Mouse (Mus musculus) neural tube, embryonic 14.5 days (tissue): ENCODE measurements around the gene Fosl1. TPM values are rescaled to one million over a fixed set of nuclear protein-coding genes. Genes with fewer than 3 reads are reported as not detected.

ENCODE experiments used
- ATAC-seq: fragments of 200-750 bp; cut with Nextera tagmentation; 2 replicates; pipeline ENCODE4 v1.8.0; 2017; ENCODE audit warnings: low read depth, mild to moderate bottlenecking, moderate TSS enrichment, moderate library complexity
- H3K27ac ChIP-seq: fragments of 300-500 bp; sonication (generic); 2 replicates; pipeline ENCODE4 v1.5.1; 2014; ENCODE audit warnings: low read depth, mild to moderate bottlenecking, control low read depth, low read length, moderate library complexity, mixed read lengths
- H3K27me3 ChIP-seq: fragments of 300-500 bp; sonication (generic); 2 replicates; pipeline ENCODE4 v1.6.1; 2014; ENCODE audit warnings: low read length; ENCODE audit not compliant: control insufficient read depth, insufficient read depth
- H3K36me3 ChIP-seq: fragments of 300-500 bp; sonication (generic); 2 replicates; pipeline ENCODE4 v1.6.1; 2014; ENCODE audit warnings: low read length, mixed read lengths; ENCODE audit not compliant: control insufficient read depth, insufficient read depth
- H3K4me1 ChIP-seq: fragments of 300-500 bp; sonication (generic); 2 replicates; pipeline ENCODE4 v1.6.1; 2014; ENCODE audit warnings: low read length; ENCODE audit not compliant: control insufficient read depth, insufficient read depth
- H3K4me2 ChIP-seq: fragments of 300-500 bp; sonication (generic); 2 replicates; pipeline ENCODE4 v1.6.1; 2014; ENCODE audit warnings: mild to moderate bottlenecking, low read depth, low read length, control low read depth
- H3K4me3 ChIP-seq: fragments of 300-500 bp; sonication (generic); 2 replicates; pipeline ENCODE4 v1.5.1; 2014; ENCODE audit warnings: low read depth, low read length, control low read depth, mixed read lengths
- H3K9ac ChIP-seq: fragments of 300-500 bp; sonication (generic); replicated peaks from 2 replicates; pipeline ENCODE4 v1.6.1; 2014; ENCODE audit warnings: low read depth, mild to moderate bottlenecking, control low read depth, low read length, mixed read lengths
- H3K9me3 ChIP-seq: fragments of 300-500 bp; sonication (generic); 2 replicates; pipeline ENCODE4 v1.6.1; 2016; ENCODE audit warnings: low read length; ENCODE audit not compliant: control insufficient read depth
- WGBS: fragments of 180-500 bp; shearing (Covaris S2); extraction: QIAGEN DNeasy Blood & Tissue Kit; methylation state at CpG from one replicate; pipeline ENCODE4 v1.1.7; 2014; 5-methylcytosine and 5-hydroxymethylcytosine counted together
- polyA plus RNA-seq: library from polyadenylated mRNA; unstranded; fragments of >200 nt; fragmentation: Nextera tagmentation; extraction: Ambion mirVana; gene quantifications from 2 replicates; pipeline ENCODE4 v1.2.1, GENCODE M21; 2014

Gene Fosl1
- polyA plus RNA-seq, 1 experiment from 2014 or later, result not detected

DNA sequence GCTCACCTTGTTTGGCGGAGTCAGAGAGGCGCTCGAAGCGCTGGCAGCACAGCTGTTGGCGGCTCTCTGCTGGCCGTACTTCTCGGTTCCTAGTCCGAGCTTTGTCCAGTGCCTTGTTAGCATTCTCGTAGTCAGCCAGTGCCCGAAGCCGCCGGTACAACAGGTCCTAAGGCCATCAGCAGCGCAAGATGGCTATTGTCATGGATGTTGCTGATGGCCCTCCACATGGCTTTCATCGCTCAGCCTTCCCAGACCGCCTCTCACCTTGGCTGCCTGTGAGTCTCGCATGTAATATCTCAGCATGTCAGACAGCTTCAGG is 48.7 kb downstream of the Fosl1 start:
- Histone ChIP-seq H3K9me3 (no peaks in the 10 kb centered on the region), H3K4me3 (no peak overlapping the region), H3K36me3 (peaks cover 54% of the 10 kb centered on the region), H3K9ac (no peak overlapping the region), H3K27me3 (no peaks in the 10 kb centered on the region), H3K27ac (no peak overlapping the region), H3K4me2 (no peak overlapping the region), H3K4me1 (peaks cover 15% of the 10 kb centered on the region; the same call in 1 of the 2 replicates)
- WGBS, result 89% methylated on average over 16 of the region's 16 CpGs
- no peak for ATAC-seq

DNA sequence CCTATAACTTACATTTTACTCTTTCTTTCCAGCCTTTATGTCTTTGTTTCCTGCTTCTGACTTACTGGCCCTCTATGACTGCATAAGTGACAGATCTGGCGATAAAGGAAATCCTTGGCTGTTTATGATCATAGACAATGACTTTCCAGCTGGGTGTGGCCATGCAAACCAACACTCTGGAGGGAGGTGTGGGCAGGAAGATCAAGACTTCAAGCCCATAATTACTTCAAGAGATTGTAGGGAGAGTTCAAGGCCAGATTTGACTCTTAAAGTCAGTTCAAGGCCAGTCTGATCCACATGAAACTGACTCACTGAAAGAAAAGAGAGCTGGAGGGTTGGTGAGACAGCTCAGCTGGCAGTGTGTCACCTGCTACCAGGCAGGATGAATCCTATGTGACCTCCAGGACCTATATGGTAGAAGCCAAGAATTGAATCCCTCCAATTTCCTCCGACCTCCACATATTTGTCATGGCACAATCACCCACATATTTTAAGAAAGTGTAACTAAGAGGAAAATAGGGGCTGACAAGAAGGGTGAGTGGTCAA is 53.1 kb downstream of the Fosl1 start:
- no peak overlapping the region for H3K9ac ChIP-seq
- no peaks in the 10 kb centered on the region for H3K27me3 ChIP-seq
- peaks cover 26% of the 10 kb centered on the region for H3K36me3 ChIP-seq
- no peaks in the 10 kb centered on the region for H3K9me3 ChIP-seq
- no peak overlapping the region for H3K27ac ChIP-seq
- no peak for ATAC-seq
- no peak overlapping the region for H3K4me3 ChIP-seq
- no peak overlapping the region for H3K4me2 ChIP-seq
- 94% methylated on average over 2 of the region's 2 CpGs for WGBS
- H3K4me1 ChIP-seq, result no peaks in the 10 kb centered on the region

DNA sequence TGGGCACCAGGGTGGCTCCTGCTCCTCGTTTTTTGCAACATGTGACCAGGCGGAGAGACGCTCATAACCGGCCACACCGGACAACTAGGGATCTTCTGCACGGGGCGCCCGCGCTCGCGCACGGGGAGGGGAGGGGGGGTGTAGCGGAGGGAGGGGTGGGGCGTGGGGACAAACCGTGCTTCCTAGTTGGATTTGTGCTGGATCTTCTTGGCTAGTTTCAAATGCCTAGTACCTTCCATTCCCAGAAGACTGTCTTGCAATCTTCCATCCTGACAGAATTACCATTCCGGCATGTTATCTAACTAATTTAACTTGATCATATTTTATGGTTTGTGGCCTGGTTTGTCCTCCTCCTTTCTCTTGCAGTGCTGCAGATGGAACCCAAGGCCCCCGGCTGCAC is 56.3 kb downstream of the Fosl1 start, which contains the start of gene 1700020D05Rik:
TSS of gene 1700020D05Rik (minus strand) at position 101 of the 400 bp plus-strand sequence.
- Histone ChIP-seq H3K9ac (no peak within 1 kb of the TSS), H3K36me3 (peaks cover 3% of the 10 kb centered on the region; the same call in 1 of the 2 replicates), H3K4me2 (no peak within 1 kb of the TSS), H3K4me1 (no peaks in the 10 kb centered on the region), H3K4me3 (no peak within 1 kb of the TSS), H3K27ac (no peak within 1 kb of the TSS), H3K27me3 (no peaks in the 10 kb centered on the region), H3K9me3 (no peaks in the 10 kb centered on the region)
- 50% methylated on average over 16 of the region's 17 CpGs for WGBS
- ATAC-seq, result no peak

Other genes with a start within 250 kb of the Fosl1 start
- 56.9 TPM in 2 replicates for gene Pacs1, start 174.4 kb upstream of the Fosl1 start, polyA plus RNA-seq
- 321 and 329 TPM in 2 replicates for gene Sf3b2, start 152.1 kb upstream of the Fosl1 start, polyA plus RNA-seq
- gene Gal3st3, start 149.2 kb upstream of the Fosl1 start, polyA plus RNA-seq, result 31.0 and 38.3 TPM in 2 replicates
- gene Catsper1, start 111.8 kb upstream of the Fosl1 start, polyA plus RNA-seq, result not detected in 2 replicates
- 10.7 and 10.8 TPM in 2 replicates for gene Cst6, start 98.0 kb upstream of the Fosl1 start, polyA plus RNA-seq
- 38.7 and 41.6 TPM in 2 replicates for gene Eif1ad, start 80.8 kb upstream of the Fosl1 start, polyA plus RNA-seq
- 274 and 327 TPM in 2 replicates for gene Banf1, start 80.4 kb upstream of the Fosl1 start, polyA plus RNA-seq
- gene Sart1, start 58.8 kb upstream of the Fosl1 start, polyA plus RNA-seq, result 55.6 and 69.2 TPM in 2 replicates
- not detected in 2 replicates for gene Tsga10ip, start 45.0 kb upstream of the Fosl1 start, polyA plus RNA-seq
- gene Drap1, start 22.6 kb upstream of the Fosl1 start, polyA plus RNA-seq, result 208 and 254 TPM in 2 replicates
- gene AI837181, start 22.4 kb upstream of the Fosl1 start, polyA plus RNA-seq, result 57.0 and 67.2 TPM in 2 replicates
- 8.0 and 11.0 TPM in 2 replicates for gene Ccdc85b, start 10.3 kb downstream of the Fosl1 start, polyA plus RNA-seq
- 169 and 179 TPM in 2 replicates for gene Fibp, start 13.1 kb downstream of the Fosl1 start, polyA plus RNA-seq
- gene Ctsw, start 21.0 kb downstream of the Fosl1 start, polyA plus RNA-seq, result 4.2 and 4.4 TPM in 2 replicates
- 30.4 and 45.1 TPM in 2 replicates for gene Efemp2, start 26.4 kb downstream of the Fosl1 start, polyA plus RNA-seq
- 43.6 and 45.3 TPM in 2 replicates for gene Mus81, start 40.9 kb downstream of the Fosl1 start, polyA plus RNA-seq
- 3,473 and 3,739 TPM in 2 replicates for gene Cfl1, start 42.9 kb downstream of the Fosl1 start, polyA plus RNA-seq
- 0.71 and 0.75 TPM in 2 replicates for gene 1700020D05Rik, start 56.2 kb downstream of the Fosl1 start, polyA plus RNA-seq
- gene Snx32, start 63.0 kb downstream of the Fosl1 start, polyA plus RNA-seq, result 95.2 and 107 TPM in 2 replicates
- 0.14 TPM in 1 of 2 replicates, not detected in the other for gene Ovol1, start 113.1 kb downstream of the Fosl1 start, polyA plus RNA-seq
- 2.6 and 3.7 TPM in 2 replicates for gene Ap5b1, start 120.5 kb downstream of the Fosl1 start, polyA plus RNA-seq
- gene Rnaseh2c, start 154.3 kb downstream of the Fosl1 start, polyA plus RNA-seq, result 49.8 and 51.7 TPM in 2 replicates
- 45.6 and 47.3 TPM in 2 replicates for gene Kat5, start 162.7 kb downstream of the Fosl1 start, polyA plus RNA-seq
- gene Rela, start 189.9 kb downstream of the Fosl1 start, polyA plus RNA-seq, result 26.9 and 31.0 TPM in 2 replicates
- gene Sipa1, start 216.2 kb downstream of the Fosl1 start, polyA plus RNA-seq, result 7.7 and 12.6 TPM in 2 replicates
- 6.8 and 11.1 TPM in 2 replicates for gene Map3k11, start 241.2 kb downstream of the Fosl1 start, polyA plus RNA-seq
- 34.4 and 34.5 TPM in 2 replicates for gene Pcnx3, start 241.4 kb downstream of the Fosl1 start, polyA plus RNA-seq